Mouse (Mus musculus) forebrain, embryonic 14.5 days (tissue): ENCODE data around the gene Sh3bgrl. TPM values are rescaled to one million over a fixed set of nuclear protein-coding genes. Genes with fewer than 3 reads are reported as not detected.

ENCODE experiments used
- ATAC-seq: fragments of 200-750 bp; cut with Nextera tagmentation; 2 replicates; pipeline ENCODE4 v1.8.0; 2017; ENCODE audit warnings: mild to moderate bottlenecking, moderate library complexity
- DNase-seq: peaks from one replicate; pipeline ENCODE4 v3.0.0-alpha.2; 2015; ENCODE audit warnings: low spot score
- H3K27ac ChIP-seq: fragments of 300-500 bp; sonication (generic); 2 replicates; pipeline ENCODE4 v1.5.1; 2014; ENCODE audit warnings: low read depth, mild to moderate bottlenecking, control low read depth, low read length, moderate library complexity
- H3K27me3 ChIP-seq: fragments of 300-500 bp; sonication (generic); replicated peaks from 2 replicates; pipeline ENCODE4 v1.6.1; 2014; ENCODE audit warnings: low read length, control low read depth, mixed read lengths; ENCODE audit not compliant: control insufficient read depth, insufficient read depth
- H3K36me3 ChIP-seq: fragments of 300-500 bp; sonication (generic); 2 replicates; pipeline ENCODE4 v1.6.1; 2014; ENCODE audit warnings: low read length, control low read depth; ENCODE audit not compliant: control insufficient read depth, insufficient read depth
- H3K4me1 ChIP-seq: fragments of 300-500 bp; sonication (generic); 2 replicates; pipeline ENCODE4 v1.6.1; 2014; ENCODE audit warnings: antibody characterized with exemption, low read length, control low read depth; ENCODE audit not compliant: control insufficient read depth, insufficient read depth
- H3K4me2 ChIP-seq: fragments of 300-500 bp; sonication (generic); 2 replicates; pipeline ENCODE4 v1.6.1; 2014; ENCODE audit warnings: mild to moderate bottlenecking, control low read depth, low read length
- H3K4me3 ChIP-seq: fragments of 300-500 bp; sonication (generic); 2 replicates; pipeline ENCODE4 v1.5.1; 2014; ENCODE audit warnings: low read depth, low read length, control low read depth
- H3K9ac ChIP-seq: fragments of 300-500 bp; sonication (generic); 2 replicates; pipeline ENCODE4 v1.6.1; 2014; ENCODE audit warnings: mild to moderate bottlenecking, low read length, control low read depth, moderate library complexity
- H3K9me3 ChIP-seq: fragments of 300-500 bp; sonication (generic); replicated peaks from 2 replicates; pipeline ENCODE4 v1.6.1; 2016; ENCODE audit warnings: low read length, control low read depth, mixed read lengths; ENCODE audit not compliant: control insufficient read depth
- WGBS: fragments of 180-500 bp; shearing (Covaris S2); extraction: QIAGEN DNeasy Blood & Tissue Kit; methylation state at CpG from one replicate; pipeline ENCODE4 v1.1.7; 2014; 5-methylcytosine and 5-hydroxymethylcytosine counted together
- polyA plus RNA-seq: library from polyadenylated mRNA; unstranded; fragments of >200 nt; fragmentation: Nextera tagmentation; extraction: Ambion mirVana; gene quantifications from 2 replicates; pipeline ENCODE4 v1.2.1, GENCODE M21; 2014

The Sh3bgrl gene
- polyA plus RNA-seq, 1 experiment from 2014 or later = 99.3 TPM

DNA sequence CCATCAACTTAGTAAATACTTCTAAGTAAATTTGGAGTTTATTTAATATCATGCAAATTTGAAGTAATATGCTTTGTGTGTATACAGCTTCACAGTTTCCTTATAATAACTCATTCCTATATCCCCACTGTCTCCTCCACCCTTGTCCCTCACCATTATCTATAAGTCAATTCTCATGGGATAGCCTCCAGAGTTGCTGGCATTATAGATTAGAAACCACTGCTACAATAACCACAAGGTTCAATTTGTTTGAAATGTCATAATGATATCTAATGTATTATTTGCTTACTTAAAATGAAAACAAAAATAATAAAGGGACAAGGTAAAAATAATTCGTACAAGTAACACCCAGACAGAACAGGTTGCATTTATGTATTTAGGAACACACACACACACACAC is 31.7 kb downstream of the Sh3bgrl start:
- Histone ChIP-seq H3K4me2 (no peak overlapping the region), H3K36me3 (no peaks in the 10 kb centered on the region), H3K4me3 (no peak overlapping the region), H3K27me3 (no peaks in the 10 kb centered on the region), H3K27ac (no peak overlapping the region), H3K4me1 (no peaks in the 10 kb centered on the region), H3K9me3 (no peaks in the 10 kb centered on the region), H3K9ac (no peak overlapping the region)
- DNase-seq = no peak
- no peak for ATAC-seq
- WGBS = 85% methylated on average over 1 of the region's 1 CpGs

DNA sequence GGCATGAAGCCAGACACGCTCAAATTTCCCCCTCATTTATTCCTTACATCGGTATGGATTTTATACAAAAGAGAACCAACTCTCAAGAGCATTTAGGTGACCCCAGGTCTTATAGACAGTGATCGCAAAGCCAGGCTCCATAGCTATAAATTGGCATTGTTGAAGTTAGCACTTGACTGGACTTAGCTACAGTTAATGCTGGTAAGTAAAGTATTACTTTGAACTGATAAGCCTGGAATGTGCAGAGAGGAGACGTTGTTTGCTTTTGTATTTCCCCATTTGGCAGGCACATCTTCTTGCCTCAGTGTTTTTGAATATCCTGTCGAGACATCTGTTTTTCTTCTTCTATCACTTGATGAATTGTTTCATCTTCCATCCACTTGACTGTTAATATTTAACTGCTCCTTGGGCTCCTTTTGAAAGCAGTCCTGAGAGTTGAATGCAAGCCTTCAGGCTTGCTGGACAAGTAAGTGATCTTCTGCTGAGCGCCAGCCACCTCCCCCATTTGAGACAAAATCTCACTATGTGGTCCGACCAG is 32.5 kb downstream of the Sh3bgrl start:
- DNase-seq = no peak
- no peaks in the 10 kb centered on the region for H3K27me3 ChIP-seq
- 69% methylated on average over 7 of the region's 7 CpGs for WGBS
- H3K4me2 ChIP-seq = no peak overlapping the region
- no peaks in the 10 kb centered on the region for H3K9me3 ChIP-seq
- H3K36me3 ChIP-seq = no peaks in the 10 kb centered on the region
- H3K4me1 ChIP-seq = no peaks in the 10 kb centered on the region
- no peak overlapping the region for H3K4me3 ChIP-seq
- no peak overlapping the region for H3K27ac ChIP-seq
- H3K9ac ChIP-seq = no peak overlapping the region
- ATAC-seq = no peak

DNA sequence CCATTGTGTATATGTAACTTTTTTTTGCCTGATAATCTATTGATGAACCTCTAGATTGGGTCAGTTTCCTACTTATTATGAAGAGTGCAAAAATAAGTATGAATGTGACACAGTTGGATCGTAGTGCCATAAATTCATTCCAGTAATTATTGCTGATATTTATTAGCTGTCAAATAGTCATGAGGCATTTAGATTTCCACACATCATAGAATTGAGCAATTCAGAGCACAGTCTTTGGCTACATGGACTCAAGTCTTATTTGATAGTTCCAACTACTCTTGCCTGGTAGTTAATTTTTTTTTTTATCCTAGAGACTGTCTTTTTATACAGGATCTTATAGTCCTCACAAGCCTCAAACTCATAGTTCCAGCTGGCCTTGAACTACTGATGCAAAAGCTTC is 34.9 kb downstream of the Sh3bgrl start:
- Histone ChIP-seq H3K4me1 (no peaks in the 10 kb centered on the region), H3K27ac (no peak overlapping the region), H3K36me3 (no peaks in the 10 kb centered on the region), H3K9me3 (no peaks in the 10 kb centered on the region), H3K4me2 (no peak overlapping the region), H3K9ac (no peak overlapping the region), H3K27me3 (no peaks in the 10 kb centered on the region), H3K4me3 (no peak overlapping the region)
- ATAC-seq (no peak), DNase-seq (no peak)
- WGBS = 93% methylated on average over 1 of the region's 1 CpGs

DNA sequence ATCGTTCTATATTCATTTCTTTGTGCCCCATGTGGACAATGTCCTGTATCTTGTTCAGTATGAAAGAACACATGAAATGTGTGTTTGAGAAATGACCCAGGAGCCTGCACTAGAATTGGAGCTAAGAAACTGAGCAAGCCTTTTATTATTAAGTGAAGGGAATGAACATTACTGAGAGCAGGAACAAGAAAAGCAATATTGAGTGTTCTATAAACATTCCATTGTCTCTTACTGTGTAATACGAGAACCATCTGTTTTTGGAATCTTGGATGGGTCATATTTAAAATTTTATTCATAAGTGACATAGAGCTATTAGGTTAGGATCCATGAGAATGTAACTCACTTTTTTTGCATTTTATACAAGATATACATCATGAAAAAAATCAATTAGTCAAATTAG is 36.7 kb downstream of the Sh3bgrl start:
- no peaks in the 10 kb centered on the region for H3K27me3 ChIP-seq
- H3K9me3 ChIP-seq = no peaks in the 10 kb centered on the region
- no peak overlapping the region for H3K27ac ChIP-seq
- no peak overlapping the region for H3K4me2 ChIP-seq
- no peak overlapping the region for H3K9ac ChIP-seq
- H3K4me1 ChIP-seq = no peaks in the 10 kb centered on the region
- DNase-seq = no peak
- no peak for ATAC-seq
- H3K4me3 ChIP-seq = no peak overlapping the region
- no peaks in the 10 kb centered on the region for H3K36me3 ChIP-seq
- WGBS = 86% methylated on average over 2 of the region's 2 CpGs

DNA sequence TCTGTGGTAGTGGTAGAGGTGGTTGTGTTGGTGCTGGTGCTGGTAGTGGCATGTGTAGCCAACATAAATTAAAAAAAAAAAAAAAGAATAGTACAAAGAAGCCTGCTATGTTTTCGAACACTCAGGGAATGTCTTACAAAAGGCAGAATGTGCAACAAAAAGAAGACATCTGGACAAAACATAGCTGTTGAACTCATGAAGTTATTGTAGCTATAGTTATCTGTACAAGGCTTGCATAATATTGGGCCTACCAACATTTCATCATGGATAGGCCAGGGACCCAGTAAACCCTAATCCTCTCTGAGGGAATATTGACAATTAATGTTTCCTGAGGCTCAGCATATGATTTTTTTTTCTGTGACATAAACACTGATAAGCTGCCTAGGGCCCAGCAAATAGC is 37.3 kb downstream of the Sh3bgrl start:
- ATAC-seq (no peak), DNase-seq (no peak)
- H3K4me3 ChIP-seq = no peak overlapping the region
- no peak overlapping the region for H3K9ac ChIP-seq
- no peaks in the 10 kb centered on the region for H3K27me3 ChIP-seq
- 62% methylated on average over 1 of the region's 1 CpGs for WGBS
- no peaks in the 10 kb centered on the region for H3K4me1 ChIP-seq
- no peak overlapping the region for H3K4me2 ChIP-seq
- no peaks in the 10 kb centered on the region for H3K36me3 ChIP-seq
- no peak overlapping the region for H3K27ac ChIP-seq
- no peaks in the 10 kb centered on the region for H3K9me3 ChIP-seq

DNA sequence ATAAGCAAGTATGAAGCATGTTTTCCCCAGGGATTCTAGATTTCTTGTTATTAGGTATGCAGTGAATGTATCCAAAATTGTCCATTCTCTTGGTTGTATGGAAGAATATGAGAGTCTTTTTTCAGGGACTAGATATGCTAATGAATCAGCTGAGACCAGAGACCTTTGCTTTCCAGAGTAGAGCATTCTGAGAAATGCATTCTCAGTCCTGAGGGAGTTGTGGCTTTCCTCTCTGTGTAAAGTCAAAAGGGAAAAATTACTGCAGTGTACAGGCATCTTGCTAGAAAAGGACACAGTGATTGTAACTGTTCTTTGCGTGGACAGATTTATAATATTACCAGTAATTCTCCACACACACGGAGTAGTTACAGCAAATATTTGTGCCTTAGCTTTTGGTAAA is 38.3 kb downstream of the Sh3bgrl start:
- ATAC-seq (no peak), DNase-seq (no peak)
- H3K27me3 ChIP-seq = no peaks in the 10 kb centered on the region
- 79% methylated on average over 2 of the region's 2 CpGs for WGBS
- H3K9me3 ChIP-seq = no peaks in the 10 kb centered on the region
- no peak overlapping the region for H3K4me3 ChIP-seq
- H3K4me1 ChIP-seq = no peaks in the 10 kb centered on the region
- no peak overlapping the region for H3K9ac ChIP-seq
- no peaks in the 10 kb centered on the region for H3K36me3 ChIP-seq
- no peak overlapping the region for H3K4me2 ChIP-seq
- H3K27ac ChIP-seq = no peak overlapping the region

DNA sequence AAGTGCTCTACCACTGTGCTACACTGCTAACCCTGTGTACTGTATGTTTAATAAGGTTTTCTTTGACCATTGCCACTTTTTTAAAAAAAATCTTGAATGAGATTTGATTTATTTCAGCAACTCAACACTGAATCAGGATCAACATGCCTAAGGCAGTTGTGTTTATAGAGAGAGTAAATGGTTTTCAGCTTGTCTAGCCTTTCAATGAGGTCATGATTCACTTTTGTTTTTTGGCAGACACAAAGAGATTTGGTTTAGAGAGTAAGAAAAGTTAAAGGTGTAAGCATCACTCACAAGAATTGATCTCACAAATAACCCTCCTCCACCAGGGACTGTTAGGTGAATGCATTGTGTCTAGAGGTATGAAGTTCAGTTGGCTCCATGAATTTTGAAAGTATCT is 41.1 kb downstream of the Sh3bgrl start:
- no peak for ATAC-seq
- H3K9ac ChIP-seq = no peak overlapping the region
- no peaks in the 10 kb centered on the region for H3K4me1 ChIP-seq
- no peak for DNase-seq
- H3K36me3 ChIP-seq = no peaks in the 10 kb centered on the region
- H3K4me2 ChIP-seq = no peak overlapping the region
- no peaks in the 10 kb centered on the region for H3K9me3 ChIP-seq
- no peak overlapping the region for H3K4me3 ChIP-seq
- no peak overlapping the region for H3K27ac ChIP-seq
- no peaks in the 10 kb centered on the region for H3K27me3 ChIP-seq

DNA sequence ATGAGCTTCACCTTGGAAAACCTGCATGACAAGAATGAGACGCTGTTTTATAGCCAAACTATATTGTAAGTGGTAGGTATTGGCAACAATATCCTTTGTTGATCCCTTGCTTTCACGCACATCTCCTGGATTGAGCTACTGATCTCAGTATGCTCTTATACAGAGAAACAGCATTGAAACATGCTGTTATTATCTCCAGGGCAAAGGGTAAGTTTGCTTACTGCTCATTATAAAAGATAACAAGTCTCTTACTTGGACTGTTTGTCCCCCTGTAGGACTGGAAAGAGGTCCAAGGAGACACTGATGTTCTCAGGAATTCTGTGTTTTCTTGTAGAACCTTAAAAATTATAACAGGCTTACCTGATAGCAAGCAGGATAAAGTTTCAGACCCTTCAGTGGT is 41.7 kb downstream of the Sh3bgrl start:
- no peaks in the 10 kb centered on the region for H3K36me3 ChIP-seq
- H3K9me3 ChIP-seq = no peaks in the 10 kb centered on the region
- ATAC-seq (no peak), DNase-seq (no peak)
- no peak overlapping the region for H3K4me3 ChIP-seq
- whole genome bisulfite sequencing = 80% methylated on average over 2 of the region's 2 CpGs
- H3K27ac ChIP-seq = no peak overlapping the region
- H3K9ac ChIP-seq = no peak overlapping the region
- H3K27me3 ChIP-seq = no peaks in the 10 kb centered on the region
- no peaks in the 10 kb centered on the region for H3K4me1 ChIP-seq
- H3K4me2 ChIP-seq = no peak overlapping the region

DNA sequence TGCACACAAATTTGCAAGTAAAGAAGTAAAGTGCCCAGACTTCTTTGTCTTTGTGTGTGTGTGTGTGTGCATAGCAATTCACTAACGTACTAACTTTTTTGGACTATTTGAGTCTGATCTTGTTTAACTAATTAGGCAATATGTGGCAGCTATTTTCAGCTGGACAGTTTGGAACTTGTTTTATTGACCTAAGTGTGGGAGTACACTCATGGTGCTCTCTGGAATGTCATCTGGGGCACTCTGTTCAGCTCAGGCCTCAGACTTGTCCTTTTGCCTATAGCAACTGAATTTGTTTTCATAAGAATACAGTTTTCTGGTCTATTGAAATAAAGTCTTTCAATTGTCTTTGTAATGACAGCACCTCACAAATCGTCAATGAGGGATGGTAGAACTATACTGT is 42.1 kb downstream of the Sh3bgrl start:
- DNase-seq (no peak), ATAC-seq (no peak)
- no peak overlapping the region for H3K4me3 ChIP-seq
- H3K27ac ChIP-seq = no peak overlapping the region
- no peaks in the 10 kb centered on the region for H3K4me1 ChIP-seq
- no peak overlapping the region for H3K9ac ChIP-seq
- 56% methylated on average over 2 of the region's 2 CpGs for WGBS
- no peaks in the 10 kb centered on the region for H3K36me3 ChIP-seq
- no peaks in the 10 kb centered on the region for H3K27me3 ChIP-seq
- H3K4me2 ChIP-seq = no peak overlapping the region
- no peaks in the 10 kb centered on the region for H3K9me3 ChIP-seq
